In the genomic region with DNA sequence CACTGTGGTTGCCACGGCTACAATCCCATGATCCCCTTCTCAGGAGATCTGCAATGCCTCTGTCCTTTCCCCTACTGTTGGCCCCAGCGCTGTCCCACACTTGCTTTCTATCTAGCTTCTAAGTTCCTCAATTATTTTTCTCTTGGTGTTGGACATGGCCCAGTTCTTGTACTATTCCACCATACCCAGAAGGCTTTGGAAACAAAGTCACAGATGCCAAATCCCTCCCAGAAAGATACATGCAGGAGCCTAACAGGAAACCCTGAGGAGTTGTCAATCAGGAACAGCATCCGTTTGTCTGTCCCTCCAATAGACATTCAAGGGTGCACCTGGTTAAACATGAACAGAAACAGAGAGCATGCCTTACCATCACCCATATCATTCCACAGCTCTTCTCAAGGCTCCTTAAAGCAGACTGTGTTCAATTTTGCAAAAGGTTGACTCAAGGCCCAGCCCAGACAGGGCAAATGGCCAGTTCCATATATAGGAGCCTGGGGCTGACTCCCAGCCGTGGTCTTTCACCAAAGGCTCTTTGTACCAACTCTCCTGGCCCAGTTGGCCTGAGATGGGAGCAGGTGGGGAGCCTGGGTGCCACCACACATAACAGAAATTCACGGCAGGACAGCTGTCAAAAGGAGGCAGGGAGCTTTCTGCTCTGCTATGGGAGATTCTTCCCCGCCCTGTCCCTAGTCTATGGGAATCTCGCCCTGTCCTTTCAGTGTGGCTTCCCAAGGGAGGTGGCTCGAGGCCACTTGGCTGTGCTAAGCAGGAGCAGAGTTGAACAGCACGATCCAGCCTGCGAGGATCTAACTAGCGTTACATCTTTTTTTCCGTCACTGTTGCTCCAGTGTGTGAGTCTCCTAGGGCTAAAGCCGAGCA, we compare ENCODE assay signal across 11 mouse cellular contexts. TPM values are rescaled to one million over a fixed set of nuclear protein-coding genes. Genes with fewer than 3 reads are reported as not detected.
A peak's percentile ranks its signal among the peaks of the same experiment; 100 is the strongest.
DNase-seq lines count a peak whose midpoint lies in the region; ATAC-seq and TF ChIP-seq lines count a peak whose summit lies in the region.
"Had no signal": no experiment of that assay in that cellular context is flagged by ENCODE, and none has a peak within 500 bp of the region (broad histone marks: within the 10 kb centered on the region; RNA-seq: fewer than 3 reads in every experiment).

No protein-coding gene starts in this region.

- WGBS in lung, embryonic 15.5 days = 74% methylated on average over 13 of the region's 13 CpGs
- 60% methylated on average over 13 of the region's 13 CpGs for WGBS in heart, postnatal 0 days
- 84% methylated on average over 13 of the region's 13 CpGs for WGBS in neural tube, embryonic 15.5 days

- no peak overlapping the region for H3K9ac ChIP-seq in lung, embryonic 15.5 days
- H3K9ac ChIP-seq in heart, postnatal 0 days (replicated peaks; ENCODE audit: low read depth, low read length) = 0 out of 2 replicates have a peak overlapping the region, but pooled peaks have one; percentile 6
- H3K9ac ChIP-seq in neural tube, embryonic 15.5 days (replicated peaks) = no peak overlapping the region
- H3K9ac ChIP-seq: stomach, embryonic 15.5 days had no signal

- H3K4me2 ChIP-seq in lung, embryonic 15.5 days = no peak overlapping the region
- no peak overlapping the region for H3K4me2 ChIP-seq in heart, postnatal 0 days (ENCODE audit: low read depth, low read length)
- no peak overlapping the region for H3K4me2 ChIP-seq in neural tube, embryonic 15.5 days
- H3K4me2 ChIP-seq: stomach, embryonic 15.5 days had no signal

- H3K4me1 ChIP-seq in lung, embryonic 15.5 days = peaks cover 40% of the 10 kb centered on the region
- H3K4me1 ChIP-seq in heart, postnatal 0 days (ENCODE audit: control insufficient read depth, insufficient read depth) = peaks cover 21% of the 10 kb centered on the region
- H3K4me1 ChIP-seq in neural tube, embryonic 15.5 days = no peaks in the 10 kb centered on the region
- H3K4me1 ChIP-seq: stomach, embryonic 15.5 days had no signal

- H3K27ac ChIP-seq in lung, embryonic 15.5 days = no peak overlapping the region
- H3K27ac ChIP-seq in heart, postnatal 0 days (ENCODE audit: low read depth) = peak overlapping the region; percentile 72
- H3K27ac ChIP-seq in neural tube, embryonic 15.5 days (replicated peaks) = no peak overlapping the region
- H3K27ac ChIP-seq: forebrain, embryonic 10.5 days; kidney, postnatal 0 days; stomach, embryonic 15.5 days had no signal

- no peaks in the 10 kb centered on the region for H3K9me3 ChIP-seq in lung, embryonic 15.5 days
- no peaks in the 10 kb centered on the region for H3K9me3 ChIP-seq in heart, postnatal 0 days (replicated peaks; ENCODE audit: control insufficient read depth, low read length)
- H3K9me3 ChIP-seq in neural tube, embryonic 15.5 days (replicated peaks) = no peaks in the 10 kb centered on the region
- H3K9me3 ChIP-seq: forebrain, embryonic 10.5 days; stomach, embryonic 15.5 days had no signal

- no peaks in the 10 kb centered on the region for H3K36me3 ChIP-seq in lung, embryonic 15.5 days
- no peaks in the 10 kb centered on the region for H3K36me3 ChIP-seq in heart, postnatal 0 days (replicated peaks; ENCODE audit: control insufficient read depth, insufficient read depth, low read length)
- no peaks in the 10 kb centered on the region for H3K36me3 ChIP-seq in neural tube, embryonic 15.5 days
- H3K36me3 ChIP-seq: forebrain, embryonic 10.5 days; stomach, embryonic 15.5 days had no signal

- DNase-seq in cerebellum, adult 9-11 months = peak; percentile 29
- no peak for DNase-seq in cerebellum, adult 11 months
- no peak for DNase-seq in lung, adult 18-20 months
- peak; percentile 53 for DNase-seq in heart, postnatal 0 days (ENCODE audit: low spot score)
- DNase-seq in skeletal muscle tissue, adult 2 months (ENCODE audit: low read depth, low spot score) = peak; percentile 88
- DNase-seq in spleen, postnatal 14 days (ENCODE audit: low spot score in 2 of 2) = no peak

- peak; percentile 17; the same call in 1 of the 2 replicates for ATAC-seq in lung, embryonic 15.5 days (ENCODE audit: borderline replicate concordance, extremely low read depth, low FRiP score, low TSS enrichment)
- ATAC-seq in heart, postnatal 0 days (ENCODE audit: insufficient read depth, low read depth) = peak; percentile 40; the same call in 1 of the 2 replicates
- no peak for ATAC-seq in neural tube, embryonic 15.5 days (ENCODE audit: low FRiP score)

- no peaks in the 10 kb centered on the region for H3K27me3 ChIP-seq in lung, embryonic 15.5 days
- H3K27me3 ChIP-seq in heart, postnatal 0 days (ENCODE audit: control insufficient read depth, insufficient read depth, low read length) = no peaks in the 10 kb centered on the region
- no peaks in the 10 kb centered on the region for H3K27me3 ChIP-seq in neural tube, embryonic 15.5 days (replicated peaks)
- H3K27me3 ChIP-seq: stomach, embryonic 15.5 days had no signal

- no peak for TF ChIP-seq CTCF in heart, postnatal 0 days (IDR thresholded peaks at IDR 0.05; ENCODE audit: low read depth)

- no peak overlapping the region for H3K4me3 ChIP-seq in lung, embryonic 15.5 days
- no peak overlapping the region for H3K4me3 ChIP-seq in heart, postnatal 0 days (ENCODE audit: low read depth, low read length)
- H3K4me3 ChIP-seq in neural tube, embryonic 15.5 days (replicated peaks) = no peak overlapping the region
- H3K4me3 ChIP-seq: forebrain, embryonic 10.5 days; stomach, embryonic 15.5 days had no signal

- TF ChIP-seq EP300 in heart, postnatal 0 days (IDR thresholded peaks at IDR 0.05; ENCODE audit: low read depth) = no peak

RNA-seq across cellular contexts. Expression of a gene that starts 54.6 kb away (rescaled TPM):
- polyA plus RNA-seq in lung, embryonic 15.5 days (2015; fragmentation: Nextera tagmentation; extraction: Ambion mirVana) = 49.4 and 52.1 TPM in 2 replicates
- total RNA-seq in heart, postnatal 0 days (2014; rRNA removed; ENCODE audit: low replicate concordance) = 202 and 228 TPM in 2 replicates
- 31.4 and 34.2 TPM in 2 replicates for polyA plus RNA-seq in heart, postnatal 0 days (2015; fragmentation: Nextera tagmentation; extraction: Ambion mirVana)
- 77.0 and 91.1 TPM in 2 replicates for polyA plus RNA-seq in neural tube, embryonic 15.5 days (2015; fragmentation: Nextera tagmentation; extraction: Ambion mirVana)

Comparison
In these comparisons a context has a peak if more than half of its experiments do, and no peak if none do; other contexts are left out.
1. DNase-seq: peak in cerebellum, adult 9-11 months (single experiment), heart, postnatal 0 days (single experiment) and skeletal muscle tissue, adult 2 months (single experiment); none in cerebellum, adult 11 months (single experiment), lung, adult 18-20 months (0 of 2) and spleen, postnatal 14 days (0 of 2).